Mouse (Mus musculus) stomach, embryonic 15.5 days (tissue): ENCODE results near the gene Ralgps1. TPM values are rescaled to one million over a fixed set of nuclear protein-coding genes. Genes with fewer than 3 reads are reported as not detected.

ENCODE experiments used
- ATAC-seq: fragments of 200-750 bp; cut with Nextera tagmentation; 2 replicates; pipeline ENCODE4 v1.8.0; 2017; ENCODE audit warnings: low read depth, moderate number of reproducible peaks, moderate TSS enrichment; ENCODE audit not compliant: insufficient read depth, low FRiP score
- H3K27ac ChIP-seq: fragments of 300-500 bp; sonication (generic); 2 replicates; pipeline ENCODE4 v1.5.1; 2015; ENCODE audit warnings: mild to moderate bottlenecking, inconsistent platforms
- H3K27me3 ChIP-seq: fragments of 300-500 bp; sonication (generic); replicated peaks from 2 replicates; pipeline ENCODE4 v1.6.1; 2015; ENCODE audit warnings: inconsistent platforms
- H3K36me3 ChIP-seq: fragments of 300-500 bp; sonication (generic); 2 replicates; pipeline ENCODE4 v1.6.1; 2015; ENCODE audit warnings: inconsistent platforms
- H3K4me1 ChIP-seq: fragments of 300-500 bp; sonication (generic); 2 replicates; pipeline ENCODE4 v1.6.1; 2015; ENCODE audit warnings: inconsistent platforms
- H3K4me2 ChIP-seq: fragments of 300-500 bp; sonication (generic); 2 replicates; pipeline ENCODE4 v1.6.1; 2015; ENCODE audit warnings: mild to moderate bottlenecking, inconsistent platforms
- H3K4me3 ChIP-seq: fragments of 300-500 bp; sonication (generic); replicated peaks from 2 replicates; pipeline ENCODE4 v1.5.1; 2015; ENCODE audit warnings: inconsistent platforms
- H3K9ac ChIP-seq: fragments of 300-500 bp; sonication (generic); 2 replicates; pipeline ENCODE4 v1.6.1; 2015; ENCODE audit warnings: inconsistent platforms
- H3K9me3 ChIP-seq: fragments of 300-500 bp; sonication (generic); 2 replicates; pipeline ENCODE4 v1.6.1; 2016; ENCODE audit warnings: inconsistent platforms
- WGBS: fragments of 180-500 bp; shearing (Covaris S2); methylation state at CpG from one replicate; pipeline ENCODE4 v1.1.7; 2015; 5-methylcytosine and 5-hydroxymethylcytosine counted together
- polyA plus RNA-seq: library from polyadenylated mRNA; unstranded; fragments of >200 nt; fragmentation: Nextera tagmentation; extraction: Ambion mirVana; gene quantifications from 2 replicates; pipeline ENCODE4 v1.2.1, GENCODE M21; 2015

Ralgps1 gene
- polyA plus RNA-seq, 1 experiment from 2014 or later: 6.2 TPM

- Histone ChIP-seq H3K9me3 (no peaks in the 10 kb centered on the region), H3K9ac (no peak overlapping the region), H3K4me3 (no peak overlapping the region), H3K36me3 (no peaks in the 10 kb centered on the region), H3K4me2 (no peak overlapping the region), H3K27me3 (no peaks in the 10 kb centered on the region), H3K4me1 (no peaks in the 10 kb centered on the region), H3K27ac (no peak overlapping the region)
- no peak for ATAC-seq
- 72% methylated on average over 11 of the region's 11 CpGs for WGBS
Measured at GRCm38 (mm10) chr2:33393951-33394635, 22.8 kb upstream of the Ralgps1 start.

- Histone ChIP-seq H3K9ac (no peak overlapping the region), H3K36me3 (no peaks in the 10 kb centered on the region), H3K27me3 (no peaks in the 10 kb centered on the region), H3K4me3 (no peak overlapping the region), H3K9me3 (no peaks in the 10 kb centered on the region), H3K4me2 (no peak overlapping the region), H3K4me1 (no peaks in the 10 kb centered on the region), H3K27ac (no peak overlapping the region)
- ATAC-seq: no peak
Measured at GRCm38 (mm10) chr2:33393021-33393420, 21.7 kb upstream of the Ralgps1 start.

GRCm38 (mm10) chr2:33371648-33372408, 542 bp upstream of the Ralgps1 start:
- ATAC-seq: no peak
- 32% methylated on average over 18 of the region's 18 CpGs for WGBS
- H3K9ac ChIP-seq: no peak overlapping the region

GRCm38 (mm10) chr2:33370276-33370776, 960 bp downstream of the Ralgps1 start:
- Histone ChIP-seq H3K9ac (no peak overlapping the region), H3K4me3 (peak overlapping the region; percentile 65), H3K9me3 (no peaks in the 10 kb centered on the region), H3K4me2 (peak overlapping the region; percentile 70), H3K27ac (no peak overlapping the region), H3K36me3 (no peaks in the 10 kb centered on the region), H3K4me1 (peaks cover 17% of the 10 kb centered on the region), H3K27me3 (no peaks in the 10 kb centered on the region)
- 16% methylated on average over 14 of the region's 15 CpGs for whole genome bisulfite sequencing
- peak; percentile 46 for ATAC-seq

More at GRCm38 (mm10) chr2:33371648-33372408, 542 bp upstream of the Ralgps1 start:
- peak overlapping the region; percentile 70 for H3K4me2 ChIP-seq
- H3K4me3 ChIP-seq: peak overlapping the region; percentile 65
- peaks cover 8% of the 10 kb centered on the region; the same call in 1 of the 2 replicates for H3K4me1 ChIP-seq
- H3K36me3 ChIP-seq: no peaks in the 10 kb centered on the region
- no peaks in the 10 kb centered on the region for H3K9me3 ChIP-seq
- no peak overlapping the region for H3K27ac ChIP-seq
- H3K27me3 ChIP-seq: no peaks in the 10 kb centered on the region

- Histone ChIP-seq H3K27me3 (no peaks in the 10 kb centered on the region), H3K4me1 (peaks cover 19% of the 10 kb centered on the region), H3K9me3 (no peaks in the 10 kb centered on the region), H3K4me3 (no peak overlapping the region), H3K27ac (no peak overlapping the region), H3K9ac (no peak overlapping the region), H3K36me3 (no peaks in the 10 kb centered on the region), H3K4me2 (no peak overlapping the region)
- ATAC-seq: no peak
- WGBS: 66% methylated on average over 3 of the region's 3 CpGs
Measured at GRCm38 (mm10) chr2:33369453-33369852, 1.8 kb downstream of the Ralgps1 start.

GRCm38 (mm10) chr2:33368486-33368885, 2.8 kb downstream of the Ralgps1 start:
- Histone ChIP-seq H3K9ac (no peak overlapping the region), H3K27ac (no peak overlapping the region), H3K4me2 (no peak overlapping the region), H3K9me3 (no peaks in the 10 kb centered on the region), H3K4me3 (no peak overlapping the region), H3K36me3 (no peaks in the 10 kb centered on the region), H3K4me1 (peaks cover 23% of the 10 kb centered on the region), H3K27me3 (no peaks in the 10 kb centered on the region)
- no peak for ATAC-seq
- 92% methylated on average over 1 of the region's 1 CpGs for WGBS

GRCm38 (mm10) chr2:33365703-33366471, 5.4 kb downstream of the Ralgps1 start:
- H3K27ac ChIP-seq: peak overlapping the region; percentile 85
- peak; percentile 64 for ATAC-seq

GRCm38 (mm10) chr2:33364656-33365055, 6.6 kb downstream of the Ralgps1 start:
- H3K4me3 ChIP-seq: no peak overlapping the region
- no peak overlapping the region for H3K9ac ChIP-seq
- ATAC-seq: no peak
- 84% methylated on average over 4 of the region's 4 CpGs for WGBS
- H3K4me1 ChIP-seq: peaks cover 18% of the 10 kb centered on the region
- H3K27ac ChIP-seq: peak overlapping the region; percentile 85; the same call in 1 of the 2 replicates
- H3K4me2 ChIP-seq: no peak overlapping the region
- H3K27me3 ChIP-seq: no peaks in the 10 kb centered on the region
- H3K9me3 ChIP-seq: no peaks in the 10 kb centered on the region
- no peaks in the 10 kb centered on the region for H3K36me3 ChIP-seq

More at GRCm38 (mm10) chr2:33365703-33366471, 5.4 kb downstream of the Ralgps1 start:
- H3K4me1 ChIP-seq: peaks cover 23% of the 10 kb centered on the region
- H3K4me3 ChIP-seq: no peak overlapping the region
- H3K9ac ChIP-seq: no peak overlapping the region
- H3K4me2 ChIP-seq: 0 out of 2 replicates have a peak overlapping the region, but pooled peaks have one; percentile 4
- no peaks in the 10 kb centered on the region for H3K36me3 ChIP-seq
- WGBS: 24% methylated on average over 9 of the region's 9 CpGs
- no peaks in the 10 kb centered on the region for H3K9me3 ChIP-seq
- H3K27me3 ChIP-seq: no peaks in the 10 kb centered on the region

- peaks cover 18% of the 10 kb centered on the region for H3K4me1 ChIP-seq
- ATAC-seq: no peak
- H3K9me3 ChIP-seq: no peaks in the 10 kb centered on the region
- H3K4me2 ChIP-seq: no peak overlapping the region
- H3K9ac ChIP-seq: no peak overlapping the region
- no peaks in the 10 kb centered on the region for H3K36me3 ChIP-seq
- no peak overlapping the region for H3K27ac ChIP-seq
- H3K27me3 ChIP-seq: no peaks in the 10 kb centered on the region
- H3K4me3 ChIP-seq: no peak overlapping the region
- 74% methylated on average over 4 of the region's 4 CpGs for WGBS
Measured at GRCm38 (mm10) chr2:33363890-33364289, 7.4 kb downstream of the Ralgps1 start.

GRCm38 (mm10) chr2:33361139-33361716, 10.1 kb downstream of the Ralgps1 start:
- H3K27ac ChIP-seq: no peak overlapping the region
- no peaks in the 10 kb centered on the region for H3K27me3 ChIP-seq
- no peaks in the 10 kb centered on the region for H3K36me3 ChIP-seq
- H3K4me1 ChIP-seq: peaks cover 10% of the 10 kb centered on the region
- 68% methylated on average over 9 of the region's 9 CpGs for WGBS
- H3K4me3 ChIP-seq: no peak overlapping the region
- H3K9me3 ChIP-seq: no peaks in the 10 kb centered on the region
- no peak for ATAC-seq
- no peak overlapping the region for H3K4me2 ChIP-seq
- H3K9ac ChIP-seq: no peak overlapping the region

GRCm38 (mm10) chr2:33360564-33360963, 10.7 kb downstream of the Ralgps1 start:
- 68% methylated on average over 3 of the region's 3 CpGs for WGBS
- Histone ChIP-seq H3K27me3 (no peaks in the 10 kb centered on the region), H3K4me2 (no peak overlapping the region), H3K4me3 (no peak overlapping the region), H3K27ac (no peak overlapping the region), H3K36me3 (no peaks in the 10 kb centered on the region), H3K4me1 (peaks cover 8% of the 10 kb centered on the region), H3K9ac (no peak overlapping the region), H3K9me3 (no peaks in the 10 kb centered on the region)
- ATAC-seq: no peak
